ENCODE assay signal across 11 mouse cellular contexts in genomic region chr13:24654919-24655635, GRCm38 (mm10).
DNase-seq lines count a peak whose midpoint lies in the region; ATAC-seq and TF ChIP-seq lines count a peak whose summit lies in the region.
"Had no signal": no experiment of that assay in that cellular context is flagged by ENCODE, and none has a peak within 500 bp of the region (broad histone marks: within the 10 kb centered on the region; RNA-seq: fewer than 3 reads in every experiment).

No protein-coding gene starts in this region.

- peaks cover 38% of the 10 kb centered on the region for H3K4me1 ChIP-seq in heart, postnatal 0 days (ENCODE audit: control insufficient read depth, insufficient read depth)
- H3K4me1 ChIP-seq in embryonic facial prominence, embryonic 14.5 days (ENCODE audit: control insufficient read depth, insufficient read depth, low read length) = peaks cover 14% of the 10 kb centered on the region

- no peak for TF ChIP-seq EP300 in heart, postnatal 0 days (IDR thresholded peaks at IDR 0.05; ENCODE audit: low read depth)

- WGBS in heart, postnatal 0 days = 32% methylated on average over 12 of the region's 12 CpGs
- 50% methylated on average over 12 of the region's 12 CpGs for WGBS in embryonic facial prominence, embryonic 14.5 days

- peak overlapping the region; percentile 36 for H3K27ac ChIP-seq in heart, postnatal 0 days (ENCODE audit: low read depth)
- peak overlapping the region; percentile 39; the same call in 1 of the 2 replicates for H3K27ac ChIP-seq in embryonic facial prominence, embryonic 14.5 days (replicated peaks; ENCODE audit: low read depth, low read length)
- H3K27ac ChIP-seq: liver, embryonic 14.5 days had no signal

- H3K27me3 ChIP-seq in heart, postnatal 0 days (ENCODE audit: control insufficient read depth, insufficient read depth, low read length) = no peaks in the 10 kb centered on the region
- H3K27me3 ChIP-seq in embryonic facial prominence, embryonic 14.5 days (replicated peaks; ENCODE audit: control insufficient read depth, insufficient read depth, low read length) = no peaks in the 10 kb centered on the region

- no peak overlapping the region for H3K4me3 ChIP-seq in heart, postnatal 0 days (ENCODE audit: low read depth, low read length)
- no peak overlapping the region for H3K4me3 ChIP-seq in embryonic facial prominence, embryonic 14.5 days (ENCODE audit: low read depth, low read length)

- no peak for TF ChIP-seq CTCF in heart, postnatal 0 days (IDR thresholded peaks at IDR 0.05; ENCODE audit: low read depth)

- DNase-seq in heart, postnatal 0 days (ENCODE audit: low spot score) = peak; percentile 45
- DNase-seq in heart, postnatal 4 days = no peak
- peak; percentile 33 to 34 for DNase-seq in B cell, adult 2 months
- peak; percentile 51 for DNase-seq in embryonic facial prominence, embryonic 14.5 days (ENCODE audit: low spot score)
- DNase-seq in right cerebral cortex, postnatal 25 days = no peak
- DNase-seq in adrenal gland, adult 8-10 months = no peak
- DNase-seq in embryo, embryonic 10.5 days (ENCODE audit: low spot score) = no peak
- DNase-seq: cerebellum, adult 11 months; kidney, adult 9 months had no signal

- no peak; the same call in 1 of the 2 replicates for ATAC-seq in heart, postnatal 0 days (ENCODE audit: insufficient read depth, low read depth)
- peak; percentile 20; the same call in 1 of the 2 replicates for ATAC-seq in embryonic facial prominence, embryonic 14.5 days (ENCODE audit: low read depth)
- ATAC-seq in inflammation-experienced regulatory T-cells, adult 6 months = peak; percentile 62

- H3K36me3 ChIP-seq in heart, postnatal 0 days (replicated peaks; ENCODE audit: control insufficient read depth, insufficient read depth, low read length) = no peaks in the 10 kb centered on the region
- H3K36me3 ChIP-seq in embryonic facial prominence, embryonic 14.5 days (ENCODE audit: control insufficient read depth, insufficient read depth, low read length) = no peaks in the 10 kb centered on the region

- no peaks in the 10 kb centered on the region for H3K9me3 ChIP-seq in heart, postnatal 0 days (replicated peaks; ENCODE audit: control insufficient read depth, low read length)
- no peaks in the 10 kb centered on the region for H3K9me3 ChIP-seq in embryonic facial prominence, embryonic 14.5 days (ENCODE audit: control insufficient read depth, low read length)

- H3K4me2 ChIP-seq in heart, postnatal 0 days (ENCODE audit: low read depth, low read length) = no peak overlapping the region
- no peak overlapping the region for H3K4me2 ChIP-seq in embryonic facial prominence, embryonic 14.5 days (ENCODE audit: low read depth, low read length)

- no peak overlapping the region for H3K9ac ChIP-seq in heart, postnatal 0 days (replicated peaks; ENCODE audit: low read depth, low read length)
- no peak overlapping the region for H3K9ac ChIP-seq in embryonic facial prominence, embryonic 14.5 days (ENCODE audit: low read depth, low read length)
- H3K9ac ChIP-seq: liver, embryonic 14.5 days had no signal

Comparison
In these comparisons a context has a peak if more than half of its experiments do, and no peak if none do; other contexts are left out.
1. DNase-seq: peak in heart, postnatal 0 days (single experiment), B cell, adult 2 months (2 of 2) and embryonic facial prominence, embryonic 14.5 days (single experiment); none in heart, postnatal 4 days (single experiment), right cerebral cortex, postnatal 25 days (single experiment), adrenal gland, adult 8-10 months (single experiment) and embryo, embryonic 10.5 days (single experiment).